Mouse (Mus musculus): ENCODE results near the gene Trim32.

The Trim32 gene

GRCm38 (mm10) chr4:65604504-65605150 lies at the start of gene Trim32:
TSS of gene Trim32 (plus strand) at chr4:65604986.
- peak; percentile 92 for DNase-seq (ENCODE audit: low read depth, low spot score)

- DNase-seq (ENCODE audit: low read depth, low spot score): no peak
These were observed 39.3 kb upstream of the Trim32 start for GRCm38 (mm10) chr4:65565493-65565892.

GRCm38 (mm10) chr4:65580254-65580653 lies 24.5 kb upstream of the Trim32 start:
- DNase-seq (ENCODE audit: low read depth, low spot score): no peak

GRCm38 (mm10) chr4:65586947-65587346 lies 17.8 kb upstream of the Trim32 start:
- no peak for DNase-seq (ENCODE audit: low read depth, low spot score)

GRCm38 (mm10) chr4:65589780-65590179 lies 15.0 kb upstream of the Trim32 start:
- no peak for DNase-seq (ENCODE audit: low read depth, low spot score)

GRCm38 (mm10) chr4:65594601-65595369 lies 10.0 kb upstream of the Trim32 start:
- no peak for DNase-seq (ENCODE audit: low read depth, low spot score)

- DNase-seq (ENCODE audit: low read depth, low spot score): no peak
These were observed 441 bp downstream of the Trim32 start for GRCm38 (mm10) chr4:65605151-65605702.

GRCm38 (mm10) chr4:65607184-65607631 lies 2.4 kb downstream of the Trim32 start:
- no peak for DNase-seq (ENCODE audit: low read depth, low spot score)

- DNase-seq (ENCODE audit: low read depth, low spot score): no peak
These were observed 3.3 kb downstream of the Trim32 start for GRCm38 (mm10) chr4:65608112-65608511.

GRCm38 (mm10) chr4:65610329-65610728 lies 5.5 kb downstream of the Trim32 start:
- no peak for DNase-seq (ENCODE audit: low read depth, low spot score)

- DNase-seq (ENCODE audit: low read depth, low spot score): no peak
These were observed 6.1 kb downstream of the Trim32 start for GRCm38 (mm10) chr4:65610896-65611295.

- DNase-seq (ENCODE audit: low read depth, low spot score): no peak
These were observed 8.3 kb downstream of the Trim32 start for GRCm38 (mm10) chr4:65613135-65613534.

- DNase-seq (ENCODE audit: low read depth, low spot score): no peak
These were observed 15.3 kb downstream of the Trim32 start for GRCm38 (mm10) chr4:65620125-65620524.

- no peak for DNase-seq (ENCODE audit: low read depth, low spot score)
These were observed 33.4 kb downstream of the Trim32 start for GRCm38 (mm10) chr4:65638231-65638630.

- DNase-seq (ENCODE audit: low read depth, low spot score): no peak
These were observed 37.8 kb downstream of the Trim32 start for GRCm38 (mm10) chr4:65642611-65643010.

GRCm38 (mm10) chr4:65654723-65655122 lies 49.9 kb downstream of the Trim32 start:
- DNase-seq (ENCODE audit: low read depth, low spot score): peak; percentile 59

GRCm38 (mm10) chr4:65663176-65663575 lies 58.4 kb downstream of the Trim32 start:
- no peak for DNase-seq (ENCODE audit: low read depth, low spot score)

Data from brain, embryonic 18.5 days (tissue).